Mouse (Mus musculus) MEL (cell line): ENCODE measurements around the gene Slc2a4. TPM values are rescaled to one million over a fixed set of nuclear protein-coding genes. Genes with fewer than 3 reads are reported as not detected.

Experiments
- DNase-seq: peaks from one replicate; pipeline ENCODE4 v3.0.0; 2011; ENCODE audit warnings: low read depth, low spot score
- H3K27ac ChIP-seq: 2 replicates; pipeline ENCODE4 v1.5.1; 2012; ENCODE audit warnings: low read depth, mild to moderate bottlenecking, control low read depth, low read length, moderate library complexity; ENCODE audit not compliant: control insufficient read depth
- H3K27me3 ChIP-seq, 2 experiments: fragments of 150-350 bp in 1 of 2; sonication (generic) in 1 of 2; 2 replicates each; pipeline ENCODE4 v1.6.1; 2012; ENCODE audit warnings: low read length in 2 of 2, mild to moderate bottlenecking in 2 of 2, improper control_type of control experiment in 1 of 2, moderate library complexity in 1 of 2; ENCODE audit not compliant: insufficient read depth in 2 of 2, control insufficient read depth in 1 of 2
- H3K36me3 ChIP-seq, 2 experiments: 2 replicates each; pipeline ENCODE4 v1.6.1; 2012 to 2014; ENCODE audit warnings: low read length in 2 of 2, improper control_type of control experiment in 1 of 2, inconsistent platforms in 1 of 2, mild to moderate bottlenecking in 1 of 2; ENCODE audit not compliant: insufficient read depth in 2 of 2, control insufficient read depth in 1 of 2
- H3K4me1 ChIP-seq, 2 experiments: fragments of 150-350 bp in 1 of 2; sonication (generic) in 1 of 2; 2 replicates each; pipeline ENCODE4 v1.6.1; 2012; ENCODE audit warnings: low read length in 2 of 2, improper control_type of control experiment in 1 of 2, mild to moderate bottlenecking in 1 of 2; ENCODE audit not compliant: insufficient read depth in 2 of 2, control insufficient read depth in 1 of 2
- H3K4me3 ChIP-seq, 2 experiments: fragments of 150-350 bp in 1 of 2; sonication (generic) in 1 of 2; 2 replicates each; pipeline ENCODE4 v1.5.1; 2012; ENCODE audit warnings: low read depth in 2 of 2, low read length in 2 of 2, mild to moderate bottlenecking in 2 of 2, moderate library complexity in 2 of 2, control low read depth in 1 of 2, improper control_type of control experiment in 1 of 2; ENCODE audit not compliant: control insufficient read depth in 1 of 2, insufficient read depth in 1 of 2
- H3K79me2 ChIP-seq: 2 replicates; pipeline ENCODE4 v1.6.1; 2012; ENCODE audit warnings: mild to moderate bottlenecking, low read length, moderate library complexity; ENCODE audit not compliant: control insufficient read depth, poor library complexity, insufficient read depth
- H3K9ac ChIP-seq: 2 replicates; pipeline ENCODE4 v1.6.1; 2012; ENCODE audit warnings: low read depth, mild to moderate bottlenecking, control low read depth, low read length, moderate library complexity; ENCODE audit not compliant: control insufficient read depth, poor library complexity, severe bottlenecking
- H3K9me3 ChIP-seq: fragments of 150-350 bp; sonication (generic); replicated peaks from 2 replicates; pipeline ENCODE4 v1.6.1; 2012; ENCODE audit warnings: mild to moderate bottlenecking, low read length, improper control_type of control experiment, moderate library complexity; ENCODE audit not compliant: insufficient read depth
- CTCF ChIP-seq, 3 experiments: IDR thresholded peaks in 2 of 3; conservative IDR thresholded peaks in 1 of 3; 2 replicates each; pipeline ENCODE4 v1.5.1; 2011 to 2012; ENCODE audit warnings: low read length in 3 of 3, low read depth in 2 of 3, mild to moderate bottlenecking in 2 of 3, improper control_type of control experiment in 1 of 3, inconsistent platforms in 1 of 3, mixed read lengths in 1 of 3, moderate library complexity in 1 of 3; ENCODE audit not compliant: control insufficient read depth in 1 of 3, insufficient read depth in 1 of 3, poor library complexity in 1 of 3, severe bottlenecking in 1 of 3
- E2F4 ChIP-seq: IDR thresholded peaks from 2 replicates; pipeline ENCODE4 v1.6.1; 2011; ENCODE audit warnings: low read depth, low read length, improper control_type of control experiment, borderline replicate concordance
- ELF1 ChIP-seq: IDR thresholded peaks from 2 replicates; pipeline ENCODE4 v1.6.1; 2014; ENCODE audit warnings: low read depth, mild to moderate bottlenecking, inconsistent platforms, low read length, improper control_type of control experiment, moderate library complexity
- ETS1 ChIP-seq: IDR thresholded peaks from 2 replicates; pipeline ENCODE4 v1.6.1; 2012; ENCODE audit warnings: low read depth, mild to moderate bottlenecking, inconsistent platforms, low read length, improper control_type of control experiment, moderate library complexity
- GATA1 ChIP-seq: IDR thresholded peaks from 2 replicates; pipeline ENCODE4 v1.6.1; 2011; ENCODE audit warnings: low read depth, low read length, improper control_type of control experiment
- HCFC1 ChIP-seq: IDR thresholded peaks from 2 replicates; pipeline ENCODE4 v1.6.1; 2012; ENCODE audit warnings: low read depth, mild to moderate bottlenecking, inconsistent platforms, low read length, improper control_type of control experiment, moderate library complexity
- JUND ChIP-seq: IDR thresholded peaks from 2 replicates; pipeline ENCODE4 v1.6.1; 2011; ENCODE audit warnings: low read depth, mild to moderate bottlenecking, improper control_type of control experiment, low read length
- KAT2A ChIP-seq: conservative IDR thresholded peaks from 2 replicates; pipeline ENCODE4 v1.6.1; 2012; ENCODE audit warnings: low read depth, low read length, improper control_type of control experiment, inconsistent platforms
- MAFK ChIP-seq: IDR thresholded peaks from 2 replicates; pipeline ENCODE4 v1.6.1; 2011; ENCODE audit warnings: low read depth, mild to moderate bottlenecking, low read length, improper control_type of control experiment, borderline replicate concordance
- MEF2A ChIP-seq: IDR thresholded peaks from 2 replicates; pipeline ENCODE4 v1.6.1; 2014; ENCODE audit warnings: low read depth, mild to moderate bottlenecking, inconsistent platforms, low read length, improper control_type of control experiment; ENCODE audit not compliant: poor library complexity, insufficient replicate concordance, severe bottlenecking; ENCODE audit errors: extremely low read depth
- MXI1 ChIP-seq: IDR thresholded peaks from 2 replicates; pipeline ENCODE4 v1.6.1; 2011; ENCODE audit warnings: mild to moderate bottlenecking, low read depth, low read length, improper control_type of control experiment
- MYB ChIP-seq: IDR thresholded peaks from 2 replicates; pipeline ENCODE4 v1.6.1; 2011; ENCODE audit warnings: mild to moderate bottlenecking, low read depth, low read length, improper control_type of control experiment
- MYC ChIP-seq: IDR thresholded peaks from 2 replicates; pipeline ENCODE4 v1.6.1; 2011; ENCODE audit warnings: low read depth, mild to moderate bottlenecking, low read length, improper control_type of control experiment, moderate library complexity
- NELFE ChIP-seq: IDR thresholded peaks from 2 replicates; pipeline ENCODE4 v1.6.1; 2011; ENCODE audit warnings: low read depth, low read length, improper control_type of control experiment
- NRF1 ChIP-seq: IDR thresholded peaks from 2 replicates; pipeline ENCODE4 v1.6.1; 2014; ENCODE audit warnings: low read depth, mild to moderate bottlenecking, inconsistent platforms, low read length, improper control_type of control experiment, moderate library complexity; ENCODE audit not compliant: poor library complexity, insufficient read depth, severe bottlenecking
- POLR2AphosphoS5 ChIP-seq: IDR thresholded peaks from 2 replicates; pipeline ENCODE4 v1.6.1; 2012; ENCODE audit warnings: low read depth, borderline replicate concordance, mild to moderate bottlenecking, inconsistent platforms, low read length, moderate library complexity, mixed read lengths
- RCOR1 ChIP-seq: IDR thresholded peaks from 2 replicates; pipeline ENCODE4 v1.6.1; 2012; ENCODE audit warnings: low read depth, mild to moderate bottlenecking, inconsistent platforms, low read length, improper control_type of control experiment
- SIN3A ChIP-seq: IDR thresholded peaks from 2 replicates; pipeline ENCODE4 v1.6.1; 2012; ENCODE audit warnings: low read length, improper control_type of control experiment, inconsistent platforms
- TBP ChIP-seq: IDR thresholded peaks from 2 replicates; pipeline ENCODE4 v1.8.0; 2011; ENCODE audit warnings: low read depth, low read length, improper control_type of control experiment
- TCF12 ChIP-seq: IDR thresholded peaks from 2 replicates; pipeline ENCODE4 v1.6.1; 2014; ENCODE audit warnings: low read depth, mild to moderate bottlenecking, inconsistent platforms, low read length, improper control_type of control experiment, moderate library complexity
- UBTF ChIP-seq: IDR thresholded peaks from 2 replicates; pipeline ENCODE4 v1.6.1; 2012; ENCODE audit warnings: low read depth, mild to moderate bottlenecking, inconsistent platforms, low read length, improper control_type of control experiment, moderate library complexity, borderline replicate concordance; ENCODE audit not compliant: insufficient read depth
- USF1 ChIP-seq: IDR thresholded peaks from 2 replicates; pipeline ENCODE4 v1.6.1; 2014; ENCODE audit warnings: low read depth, mild to moderate bottlenecking, inconsistent platforms, low read length, improper control_type of control experiment, moderate library complexity
- USF2 ChIP-seq, 2 experiments: IDR thresholded peaks; 2 replicates each; pipeline ENCODE4 v1.6.1; 2011 to 2012; ENCODE audit warnings: improper control_type of control experiment in 2 of 2, low read length in 2 of 2, borderline replicate concordance in 1 of 2, inconsistent platforms in 1 of 2, low read depth in 1 of 2, mild to moderate bottlenecking in 1 of 2; ENCODE audit not compliant: insufficient read depth in 1 of 2
- ZMIZ1 ChIP-seq: IDR thresholded peaks from 2 replicates; pipeline ENCODE4 v1.6.1; 2012; ENCODE audit warnings: low read depth, mild to moderate bottlenecking, inconsistent platforms, low read length, improper control_type of control experiment, moderate library complexity
- polyA plus RNA-seq, 2 experiments: library from polyadenylated mRNA; stranded (reverse) in 1 of 2; unstranded in 1 of 2; fragments of >175 nt in 1 of 2; fragments of >200 nt in 1 of 2; gene quantifications; 2 replicates each; pipeline versions ENCODE4 v1.2.1 to v1.2.4; 2012; ENCODE audit warnings: low replicate concordance in 2 of 2, low read depth in 1 of 2; ENCODE audit not compliant: insufficient read length in 2 of 2, insufficient read depth in 1 of 2, missing spikeins in 1 of 2
- total RNA-seq: library from RNA; depleted of rRNA; stranded (reverse); fragments of 300-350 nt; gene quantifications from 2 replicates; pipeline ENCODE4 v1.2.3, GENCODE M21; 2012

Slc2a4 gene
- total and polyA plus RNA-seq, 3 experiments = 0.12 to 0.19 TPM; not detected in 1

DNA sequence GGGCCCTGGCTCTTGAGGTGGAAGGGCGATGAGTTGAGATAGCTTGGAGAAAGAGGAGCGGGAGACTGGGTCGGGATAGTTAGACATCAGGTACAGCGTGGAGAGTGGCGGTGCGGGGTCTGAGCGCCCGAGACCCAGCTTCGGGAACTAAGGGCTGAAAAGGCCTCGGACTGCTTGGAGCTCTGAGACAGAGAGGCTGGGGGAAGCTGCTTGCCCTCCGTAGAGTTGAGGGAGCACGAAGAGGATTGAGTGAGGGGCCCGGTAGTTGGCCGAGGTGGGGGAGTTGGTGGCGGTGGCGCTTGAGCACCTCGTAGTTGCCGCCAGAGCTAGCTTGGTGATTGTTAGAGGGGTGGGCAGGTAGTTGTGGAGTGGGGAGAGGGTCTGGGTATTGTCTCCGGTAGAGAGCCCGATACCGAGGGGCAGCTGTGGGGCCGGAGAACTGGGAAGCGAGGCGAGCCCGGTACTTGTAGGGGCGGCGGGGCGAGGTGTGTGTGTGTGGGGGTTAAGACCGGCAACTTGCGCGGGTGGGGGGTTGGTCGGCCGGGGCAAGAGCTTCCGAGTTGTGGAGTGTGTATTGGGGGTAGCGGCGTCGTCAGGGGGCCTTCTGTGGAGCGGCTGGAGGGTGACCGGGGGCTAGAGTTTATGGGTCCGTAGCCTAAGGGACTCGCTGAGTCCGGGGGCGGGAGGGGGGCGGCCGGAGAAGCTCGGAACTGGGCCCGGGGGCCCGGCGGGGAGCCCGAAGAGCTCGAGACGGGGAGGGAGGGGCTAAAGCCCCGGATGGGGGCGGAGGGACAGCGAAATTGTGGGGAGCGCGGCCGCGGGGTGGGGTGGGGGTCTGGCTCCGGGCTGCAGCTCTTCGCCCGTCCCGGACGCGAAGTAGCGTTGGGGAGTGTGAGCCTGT is 48.4 kb upstream of the Slc2a4 start:
- H3K36me3 ChIP-seq = peaks cover 8 to 44% of the 10 kb centered on the region in 2 experiments
- peak; percentile 79 for DNase-seq
- TF ChIP-seq ZMIZ1 (peak; percentile 29; the same call in 1 of the 2 replicates), MAFK (no peak), TCF12 (0 out of 2 replicates have a peak, but pooled peaks have one; percentile 1), HCFC1 (peak; percentile 38), SIN3A (0 out of 2 replicates have a peak, but pooled peaks have one; percentile 18), ETS1 (0 out of 2 replicates have a peak, but pooled peaks have one; percentile 31)
- TF ChIP-seq, all 39 proteins: peak for 5
- peaks cover 41% of the 10 kb centered on the region for H3K79me2 ChIP-seq
- H3K27ac ChIP-seq = peak overlapping the region; percentile 88
- peaks cover 12 to 40% of the 10 kb centered on the region in 2 experiments for H3K4me1 ChIP-seq
- H3K9ac ChIP-seq = peak overlapping the region; percentile 99
- H3K27me3 ChIP-seq = no peaks in the 10 kb centered on the region
- no peaks in the 10 kb centered on the region for H3K9me3 ChIP-seq
- H3K4me3 ChIP-seq = peak overlapping the region; percentile 66 to 98

- Histone ChIP-seq H3K36me3 (peaks cover 8 to 44% of the 10 kb centered on the region in 2 experiments), H3K79me2 (peaks cover 32% of the 10 kb centered on the region), H3K27ac (peak within 1 kb of the TSS; percentile 87), H3K9ac (peak within 1 kb of the TSS; percentile 99), H3K27me3 (no peaks in the 10 kb centered on the region), H3K4me3 (peak within 1 kb of the TSS; percentile 66 to 98), H3K9me3 (no peaks in the 10 kb centered on the region), H3K4me1 (peaks cover 8 to 40% of the 10 kb centered on the region in 2 experiments)
- peak; percentile 100 for DNase-seq
- TF ChIP-seq UBTF = 0 out of 2 replicates have a peak, but pooled peaks have one; percentile 79
- TF ChIP-seq ETS1 = peak; percentile 25; the same call in 1 of the 2 replicates
- TF ChIP-seq USF1 = peak; percentile 63; the same call in 1 of the 2 replicates
- no peak for TF ChIP-seq MYB
- TF ChIP-seq MAFK = no peak
- peak; percentile 64 for TF ChIP-seq TCF12
- TF ChIP-seq MEF2A = 0 out of 2 replicates have a peak, but pooled peaks have one; percentile 21
- peak; percentile 56; the same call in 1 of the 2 replicates for TF ChIP-seq NELFE
- TF ChIP-seq CTCF (IDR thresholded peaks at IDR 0.05 in 2 of 3, conservative IDR thresholded peaks at IDR 0.05 in 1 of 3; ENCODE audit: control insufficient read depth in 1 of 3, insufficient read depth in 1 of 3, low read depth in 2 of 3, low read length in 3 of 3, poor library complexity in 1 of 3, severe bottlenecking in 1 of 3) = no peak
- no peak for TF ChIP-seq USF2 (IDR thresholded peaks at IDR 0.05; ENCODE audit: borderline replicate concordance in 1 of 2, insufficient read depth in 1 of 2, low read depth in 1 of 2, low read length in 2 of 2)
- 0 out of 2 replicates have a peak, but pooled peaks have one; percentile 45 for TF ChIP-seq ZMIZ1
- no peak for TF ChIP-seq RCOR1
- TF ChIP-seq MXI1 = peak; percentile 35; the same call in 1 of the 2 replicates
- peak; percentile 98 for TF ChIP-seq ELF1
- TF ChIP-seq E2F4 = peak; percentile 97; the same call in 1 of the 2 replicates
- TF ChIP-seq KAT2A = peak; percentile 95
- TF ChIP-seq MYC = peak; percentile 81
- TF ChIP-seq GATA1 = peak; percentile 59
- peak; percentile 86 for TF ChIP-seq NRF1
- TF ChIP-seq SIN3A = peak; percentile 95
- peak; percentile 80; the same call in 1 of the 2 replicates for TF ChIP-seq POLR2AphosphoS5
- peak; percentile 50; the same call in 1 of the 2 replicates for TF ChIP-seq TBP
- TF ChIP-seq HCFC1 = peak; percentile 96
- TF ChIP-seq JUND = no peak
These were observed 47.5 kb upstream of the Slc2a4 start, which contains the start of gene Phf23 for GRCm38 (mm10) chr11:69995391-69995960. Phf23 (plus strand) TSS chr11:69995777.
